ENCODE assay signal across 26 mouse cellular contexts in genomic region chr3:97239316-97239715, GRCm38 (mm10). TPM values are rescaled to one million over a fixed set of nuclear protein-coding genes. Genes with fewer than 3 reads are reported as not detected.
DNase-seq lines count a peak whose midpoint lies in the region; ATAC-seq lines count a peak whose summit lies in the region.
"Had no signal": no experiment of that assay in that cellular context is flagged by ENCODE, and none has a peak within 500 bp of the region (broad histone marks: within the 10 kb centered on the region; RNA-seq: fewer than 3 reads in every experiment).

No protein-coding gene starts in this region.

- H3K4me2 ChIP-seq in forebrain, embryonic 11.5 days (ENCODE audit: low read depth, low read length, severe bottlenecking): no peak overlapping the region
- no peak overlapping the region for H3K4me2 ChIP-seq in forebrain, embryonic 15.5 days (replicated peaks)
- no peak overlapping the region for H3K4me2 ChIP-seq in limb, embryonic 13.5 days (replicated peaks)
- H3K4me2 ChIP-seq: embryonic facial prominence, embryonic 13.5 days; embryonic facial prominence, embryonic 15.5 days; forebrain, embryonic 13.5 days had no signal

- H3K9ac ChIP-seq in forebrain, embryonic 11.5 days (ENCODE audit: low read length): no peak overlapping the region
- H3K9ac ChIP-seq in forebrain, embryonic 15.5 days (replicated peaks): no peak overlapping the region
- no peak overlapping the region for H3K9ac ChIP-seq in limb, embryonic 13.5 days
- H3K9ac ChIP-seq: embryonic facial prominence, embryonic 13.5 days; embryonic facial prominence, embryonic 15.5 days; forebrain, embryonic 13.5 days had no signal

- WGBS in forebrain, embryonic 11.5 days: 91% methylated on average over 5 of the region's 5 CpGs
- 79% methylated on average over 5 of the region's 5 CpGs for WGBS in forebrain, embryonic 15.5 days
- WGBS in limb, embryonic 13.5 days: 88% methylated on average over 5 of the region's 5 CpGs
- 91% methylated on average over 5 of the region's 5 CpGs for WGBS in limb, embryonic 10.5 days

- H3K9me3 ChIP-seq in forebrain, embryonic 11.5 days (ENCODE audit: control insufficient read depth, low read length): no peaks in the 10 kb centered on the region
- no peaks in the 10 kb centered on the region for H3K9me3 ChIP-seq in forebrain, embryonic 15.5 days
- H3K9me3 ChIP-seq in limb, embryonic 13.5 days: no peaks in the 10 kb centered on the region
- no peaks in the 10 kb centered on the region for H3K9me3 ChIP-seq in limb, embryonic 10.5 days (replicated peaks)
- H3K9me3 ChIP-seq: embryonic facial prominence, embryonic 13.5 days; embryonic facial prominence, embryonic 15.5 days; forebrain, embryonic 10.5 days; forebrain, embryonic 13.5 days; G1E had no signal

- no peaks in the 10 kb centered on the region for H3K4me1 ChIP-seq in forebrain, embryonic 11.5 days (replicated peaks; ENCODE audit: control insufficient read depth, insufficient read depth, low read length)
- H3K4me1 ChIP-seq in forebrain, embryonic 15.5 days: peaks cover 13% of the 10 kb centered on the region
- peaks cover 18% of the 10 kb centered on the region for H3K4me1 ChIP-seq in limb, embryonic 13.5 days
- H3K4me1 ChIP-seq in limb, embryonic 10.5 days: peaks cover 18% of the 10 kb centered on the region
- H3K4me1 ChIP-seq: embryonic facial prominence, embryonic 15.5 days had no signal

- peak; percentile 44 for DNase-seq in forebrain, embryonic 11.5 days (ENCODE audit: low spot score)
- no peak for DNase-seq in limb, embryonic 10.5 days (ENCODE audit: low spot score)
- peak; percentile 27 for DNase-seq in testis, postnatal 10 days (ENCODE audit: low spot score)
- DNase-seq in testis, postnatal 14 days (ENCODE audit: low spot score): no peak
- DNase-seq: adrenal gland, adult 2 months; adrenal gland, postnatal 10 days; adrenal gland, postnatal 25 days; B cell, adult 2 months; cerebellum, adult 11 months; cerebellum, adult 18-20 months; cerebellum, adult 8-10 months; cerebellum, adult 9-11 months; cerebellum, postnatal 14 days; cerebellum, postnatal 36 days; embryo, embryonic 11 days had no signal

- no peaks in the 10 kb centered on the region for H3K36me3 ChIP-seq in forebrain, embryonic 11.5 days (ENCODE audit: control insufficient read depth, insufficient read depth, low read length)
- H3K36me3 ChIP-seq in forebrain, embryonic 15.5 days: no peaks in the 10 kb centered on the region
- H3K36me3 ChIP-seq in limb, embryonic 13.5 days: no peaks in the 10 kb centered on the region
- H3K36me3 ChIP-seq in limb, embryonic 10.5 days: 0 out of 2 replicates have a peak, but pooled peaks cover 2% of the 10 kb centered on the region
- H3K36me3 ChIP-seq: embryonic facial prominence, embryonic 13.5 days; embryonic facial prominence, embryonic 15.5 days; G1E had no signal

- no peak overlapping the region for H3K4me3 ChIP-seq in forebrain, embryonic 11.5 days (ENCODE audit: low read depth, low read length)
- H3K4me3 ChIP-seq in forebrain, embryonic 15.5 days: no peak overlapping the region
- no peak overlapping the region for H3K4me3 ChIP-seq in limb, embryonic 13.5 days
- H3K4me3 ChIP-seq in limb, embryonic 10.5 days: no peak overlapping the region
- H3K4me3 ChIP-seq: embryonic facial prominence, embryonic 13.5 days; embryonic facial prominence, embryonic 15.5 days; erythroblast, embryonic 14.5 days; forebrain, embryonic 10.5 days; forebrain, embryonic 13.5 days had no signal

- no peak for ATAC-seq in forebrain, embryonic 11.5 days (replicated peaks; ENCODE audit: low FRiP score)
- no peak for ATAC-seq in forebrain, embryonic 15.5 days (replicated peaks)
- no peak for ATAC-seq in limb, embryonic 13.5 days (ENCODE audit: low FRiP score, low read depth)
- ATAC-seq: CD4-positive, CD25-positive, alpha-beta regulatory T cell, adult 4 months; forebrain, embryonic 13.5 days; forebrain, embryonic 16.5 days had no signal

- H3K27ac ChIP-seq in forebrain, embryonic 11.5 days (ENCODE audit: low read depth, low read length): no peak overlapping the region
- H3K27ac ChIP-seq in forebrain, embryonic 15.5 days (replicated peaks): no peak overlapping the region
- 0 out of 2 replicates have a peak overlapping the region, but pooled peaks have one; percentile 22 for H3K27ac ChIP-seq in limb, embryonic 13.5 days
- no peak overlapping the region for H3K27ac ChIP-seq in limb, embryonic 10.5 days
- H3K27ac ChIP-seq: embryonic facial prominence, embryonic 13.5 days; embryonic facial prominence, embryonic 15.5 days; forebrain, embryonic 10.5 days; forebrain, embryonic 13.5 days had no signal

- H3K27me3 ChIP-seq in forebrain, embryonic 11.5 days (ENCODE audit: control insufficient read depth, insufficient read depth, low read length): no peaks in the 10 kb centered on the region
- no peaks in the 10 kb centered on the region for H3K27me3 ChIP-seq in forebrain, embryonic 15.5 days
- no peaks in the 10 kb centered on the region for H3K27me3 ChIP-seq in limb, embryonic 13.5 days
- H3K27me3 ChIP-seq in limb, embryonic 10.5 days (ENCODE audit: low read depth, poor library complexity, severe bottlenecking): no peaks in the 10 kb centered on the region
- H3K27me3 ChIP-seq: CH12.LX; embryonic facial prominence, embryonic 13.5 days; embryonic facial prominence, embryonic 15.5 days; forebrain, embryonic 13.5 days had no signal

RNA-seq across cellular contexts. Expression of gene Bcl9, which starts 58.4 kb away (rescaled TPM):
- polyA plus RNA-seq in forebrain, embryonic 11.5 days (2014; fragmentation: Nextera tagmentation; extraction: Ambion mirVana): 81.8 and 82.1 TPM in 2 replicates
- 111 and 113 TPM in 2 replicates for polyA plus RNA-seq in forebrain, embryonic 15.5 days (2015; fragmentation: Nextera tagmentation; extraction: Ambion mirVana)
- 97.4 and 102 TPM in 2 replicates for polyA plus RNA-seq in limb, embryonic 13.5 days (2015; fragmentation: Nextera tagmentation; extraction: Ambion mirVana)
- polyA plus RNA-seq in limb, embryonic 10.5 days (2016; fragmentation: Nextera tagmentation; extraction: Ambion mirVana): 63.0 and 74.2 TPM in 2 replicates

Comparison
In these comparisons a context has a peak if more than half of its experiments do, and no peak if none do; other contexts are left out.
1. DNase-seq: peak in forebrain, embryonic 11.5 days (single experiment) and testis, postnatal 10 days (single experiment); none in limb, embryonic 10.5 days (single experiment) and testis, postnatal 14 days (single experiment).